Mouse (Mus musculus): ENCODE data around the gene Ahnak. TPM values are rescaled to one million over a fixed set of nuclear protein-coding genes. Genes with fewer than 3 reads are reported as not detected.
A peak's percentile ranks its signal among the peaks of the same experiment; 100 is the strongest.
"Not testable (repeated sequence)": the region's sequence is repeated elsewhere in the genome, so short reads cannot be mapped to it uniquely, and the experiment has no call there.

Ahnak gene
- polyA plus RNA-seq, 1 experiment = 177 TPM

DNA sequence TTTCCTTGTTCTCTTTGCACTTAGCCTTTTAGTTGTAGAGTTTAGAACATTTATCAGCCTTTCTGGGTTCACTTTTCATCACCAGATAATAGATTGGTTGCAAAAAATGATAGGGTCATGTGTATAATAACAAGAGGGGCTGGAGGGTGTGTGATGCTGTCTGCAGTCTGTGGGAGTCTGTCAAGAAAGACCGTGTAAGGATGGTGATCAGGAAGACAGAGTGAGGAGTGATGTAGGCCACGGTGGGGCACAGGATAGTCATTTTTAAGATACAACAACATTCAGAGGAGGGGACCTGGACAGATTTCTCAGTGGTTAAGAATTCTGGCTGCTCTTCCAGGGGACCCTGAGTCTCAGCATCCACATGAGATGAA, 83.1 kb downstream of the Ahnak start:
- Histone ChIP-seq H3K4me3 (ENCODE audit: insufficient read depth, low read depth, low read length) (no peak overlapping the region), H3K4me1 (ENCODE audit: control insufficient read depth, insufficient read depth, insufficient read length, low read length) (peaks cover 52% of the 10 kb centered on the region), H3K27ac (replicated peaks; ENCODE audit: low read depth, low read length) (peak overlapping the region; percentile 95)

DNA sequence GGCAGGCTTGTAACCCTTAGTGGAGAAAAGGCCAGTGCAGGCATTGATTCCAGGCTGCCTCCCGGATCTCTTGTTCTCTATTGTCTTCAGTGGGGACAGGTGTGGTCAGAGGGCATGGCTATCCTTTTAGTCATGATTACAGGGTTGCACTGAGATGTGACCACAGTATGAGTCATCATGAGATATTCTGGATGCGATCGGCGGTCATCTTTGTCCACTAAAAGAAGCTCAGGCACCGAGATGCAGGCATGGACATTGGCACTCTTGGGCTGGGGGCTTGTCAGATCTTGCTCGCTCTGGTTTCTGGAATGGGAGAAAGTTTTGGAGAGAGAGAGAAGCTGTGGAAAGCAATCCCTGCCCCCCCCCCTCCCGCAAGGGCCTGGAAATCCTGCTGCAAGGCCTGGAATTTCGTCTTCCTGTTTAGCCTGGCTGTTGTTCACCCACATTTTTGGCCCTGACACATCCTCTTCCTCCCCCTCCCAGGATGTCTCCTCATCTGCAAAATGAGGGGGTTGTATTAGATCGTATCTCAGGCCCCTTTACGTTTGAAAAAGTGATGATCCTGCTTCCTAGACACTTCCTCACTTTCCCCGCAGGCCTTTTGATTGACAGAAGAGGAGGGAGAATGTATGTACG, 84.8 kb downstream of the Ahnak start:
- peaks cover 52% of the 10 kb centered on the region for H3K4me1 ChIP-seq (ENCODE audit: control insufficient read depth, insufficient read depth, insufficient read length, low read length)

DNA sequence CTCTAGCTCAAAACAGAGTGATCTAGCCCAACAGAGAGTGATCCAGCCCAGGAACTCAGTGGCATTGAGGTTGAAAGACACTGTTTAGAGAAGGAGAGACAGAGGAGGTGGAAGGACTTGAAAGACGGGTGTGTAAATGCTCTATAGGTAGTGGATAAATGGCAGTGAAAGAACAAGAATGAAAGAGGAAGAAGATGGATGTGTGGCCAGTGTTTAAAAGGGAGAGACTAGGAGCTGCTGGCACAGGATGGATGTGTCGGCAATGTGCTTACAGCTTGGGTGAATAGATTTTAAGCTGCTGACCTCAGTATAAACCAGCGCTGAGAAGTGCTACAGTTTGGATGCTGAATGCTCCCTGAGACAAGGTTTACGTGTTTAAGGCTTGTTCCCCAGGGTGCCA, 85.3 kb downstream of the Ahnak start:
- H3K27ac ChIP-seq (replicated peaks; ENCODE audit: low read depth, low read length) = peak overlapping the region; percentile 99

More for the DNA sequence above, 84.8 kb downstream of the Ahnak start:
- H3K27ac ChIP-seq (replicated peaks; ENCODE audit: low read depth, low read length) = peak overlapping the region; percentile 99
- H3K4me3 ChIP-seq (ENCODE audit: insufficient read depth, low read depth, low read length) = no peak overlapping the region

DNA sequence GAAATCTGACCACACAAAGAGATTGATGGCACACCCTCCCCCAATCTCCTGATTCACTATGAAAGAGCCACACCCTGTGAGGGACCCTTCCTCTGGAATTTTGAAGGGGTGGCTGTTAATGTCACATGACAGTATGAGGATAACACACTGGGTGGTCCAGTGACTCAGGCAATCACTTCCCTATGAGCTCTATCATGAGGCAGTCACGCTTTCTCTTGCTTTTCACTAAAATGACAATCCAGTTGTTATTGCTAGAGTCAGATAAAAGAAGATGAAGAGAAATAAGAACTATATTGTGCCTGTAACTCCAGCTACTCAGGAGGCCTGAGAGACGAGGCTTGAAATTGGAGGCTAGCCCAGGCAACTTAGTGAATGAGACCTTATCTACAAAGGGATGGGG, 86.5 kb downstream of the Ahnak start:
- Histone ChIP-seq H3K27ac (replicated peaks; ENCODE audit: low read depth, low read length) (peak overlapping the region; percentile 99), H3K4me3 (ENCODE audit: insufficient read depth, low read depth, low read length) (no peak overlapping the region), H3K4me1 (ENCODE audit: control insufficient read depth, insufficient read depth, insufficient read length, low read length) (peaks cover 52% of the 10 kb centered on the region)

More for the DNA sequence above, 85.3 kb downstream of the Ahnak start:
- H3K4me3 ChIP-seq (ENCODE audit: insufficient read depth, low read depth, low read length) = no peak overlapping the region
- H3K4me1 ChIP-seq (ENCODE audit: control insufficient read depth, insufficient read depth, insufficient read length, low read length) = peaks cover 54% of the 10 kb centered on the region

DNA sequence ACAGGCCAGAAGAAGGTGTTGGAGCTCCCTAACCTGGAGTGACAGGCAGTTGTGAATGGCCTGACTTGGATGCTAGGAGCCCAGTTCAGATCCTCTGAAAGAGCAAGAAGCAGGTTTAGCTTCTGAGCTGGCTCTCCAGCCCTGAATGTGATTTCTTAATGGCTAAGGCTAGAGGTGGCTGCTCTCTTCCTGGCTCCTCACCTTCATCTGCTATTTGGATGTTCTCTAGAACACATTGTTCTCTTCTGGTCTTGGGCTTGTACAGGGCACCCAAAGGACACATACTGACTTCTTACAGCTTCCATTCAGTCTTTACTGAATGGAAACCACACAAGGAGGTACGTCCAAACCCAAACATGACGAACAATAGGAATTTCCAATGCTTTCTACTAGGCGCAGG, 87.0 kb downstream of the Ahnak start:
- no peak overlapping the region for H3K4me3 ChIP-seq (ENCODE audit: insufficient read depth, low read depth, low read length)
- H3K27ac ChIP-seq (replicated peaks; ENCODE audit: low read depth, low read length) = peak overlapping the region; percentile 99
- peaks cover 47% of the 10 kb centered on the region for H3K4me1 ChIP-seq (ENCODE audit: control insufficient read depth, insufficient read depth, insufficient read length, low read length)

DNA sequence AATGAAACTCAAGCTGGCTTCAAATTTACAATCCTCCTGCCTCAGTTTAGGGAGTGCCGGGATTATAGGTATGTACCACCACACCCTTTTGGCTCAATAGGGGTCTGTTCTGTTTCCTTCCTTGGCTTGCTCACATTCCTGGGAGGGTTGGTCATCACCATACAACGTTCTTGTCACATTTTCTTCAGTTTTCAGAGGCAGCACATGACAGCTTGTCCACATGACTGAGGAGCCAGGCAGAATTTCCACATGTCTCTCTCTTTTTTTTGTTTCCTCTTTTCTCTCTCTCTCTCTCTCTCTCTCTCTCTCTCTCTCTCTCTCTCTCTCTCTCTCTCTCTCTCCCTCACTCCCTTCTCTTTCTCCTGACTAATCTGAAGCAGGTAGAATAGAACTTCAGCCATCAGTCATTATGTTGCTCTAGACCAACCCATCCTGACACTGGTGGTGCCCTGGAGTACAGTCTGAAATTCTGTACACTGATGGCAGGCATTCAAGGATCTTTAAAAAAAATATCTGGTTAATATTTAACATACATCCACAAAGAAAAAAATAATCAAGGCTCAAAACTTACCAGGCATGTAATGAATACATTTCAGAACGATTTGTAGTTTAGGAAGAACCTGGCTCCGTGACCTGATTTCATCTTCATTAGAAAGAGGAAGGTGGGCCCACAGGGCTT, 88.0 kb downstream of the Ahnak start:
- H3K27ac ChIP-seq (replicated peaks; ENCODE audit: low read depth, low read length) = peak overlapping the region; percentile 77
- H3K4me3 ChIP-seq (ENCODE audit: insufficient read depth, low read depth, low read length) = no peak overlapping the region
- H3K4me1 ChIP-seq (ENCODE audit: control insufficient read depth, insufficient read depth, insufficient read length, low read length) = peaks cover 40% of the 10 kb centered on the region; the same call in 1 of the 2 replicates

DNA sequence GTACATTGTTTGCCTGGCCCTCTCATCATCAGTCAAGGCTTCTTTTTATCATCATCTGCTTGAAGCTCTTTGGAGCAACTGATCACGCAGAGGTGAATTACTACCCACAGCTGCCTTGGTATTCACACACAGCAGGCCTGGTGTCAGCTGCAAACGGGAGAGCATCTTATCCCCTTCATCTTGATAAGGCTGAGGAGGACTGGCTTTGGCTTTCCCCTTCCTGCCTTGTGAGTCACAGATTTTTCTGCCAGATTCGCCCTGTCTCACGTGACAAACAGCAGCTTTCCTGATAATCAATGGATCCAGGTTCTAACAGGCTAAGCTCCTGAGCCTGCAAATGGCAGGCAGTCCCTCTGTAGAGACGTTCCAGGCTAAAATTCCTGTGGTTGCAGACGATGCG, 90.8 kb downstream of the Ahnak start:
- H3K4me3 ChIP-seq (ENCODE audit: insufficient read depth, low read depth, low read length) = no peak overlapping the region
- peaks cover 24% of the 10 kb centered on the region; the same call in 1 of the 2 replicates for H3K4me1 ChIP-seq (ENCODE audit: control insufficient read depth, insufficient read depth, insufficient read length, low read length)
- peak overlapping the region; percentile 66 for H3K27ac ChIP-seq (replicated peaks; ENCODE audit: low read depth, low read length)

DNA sequence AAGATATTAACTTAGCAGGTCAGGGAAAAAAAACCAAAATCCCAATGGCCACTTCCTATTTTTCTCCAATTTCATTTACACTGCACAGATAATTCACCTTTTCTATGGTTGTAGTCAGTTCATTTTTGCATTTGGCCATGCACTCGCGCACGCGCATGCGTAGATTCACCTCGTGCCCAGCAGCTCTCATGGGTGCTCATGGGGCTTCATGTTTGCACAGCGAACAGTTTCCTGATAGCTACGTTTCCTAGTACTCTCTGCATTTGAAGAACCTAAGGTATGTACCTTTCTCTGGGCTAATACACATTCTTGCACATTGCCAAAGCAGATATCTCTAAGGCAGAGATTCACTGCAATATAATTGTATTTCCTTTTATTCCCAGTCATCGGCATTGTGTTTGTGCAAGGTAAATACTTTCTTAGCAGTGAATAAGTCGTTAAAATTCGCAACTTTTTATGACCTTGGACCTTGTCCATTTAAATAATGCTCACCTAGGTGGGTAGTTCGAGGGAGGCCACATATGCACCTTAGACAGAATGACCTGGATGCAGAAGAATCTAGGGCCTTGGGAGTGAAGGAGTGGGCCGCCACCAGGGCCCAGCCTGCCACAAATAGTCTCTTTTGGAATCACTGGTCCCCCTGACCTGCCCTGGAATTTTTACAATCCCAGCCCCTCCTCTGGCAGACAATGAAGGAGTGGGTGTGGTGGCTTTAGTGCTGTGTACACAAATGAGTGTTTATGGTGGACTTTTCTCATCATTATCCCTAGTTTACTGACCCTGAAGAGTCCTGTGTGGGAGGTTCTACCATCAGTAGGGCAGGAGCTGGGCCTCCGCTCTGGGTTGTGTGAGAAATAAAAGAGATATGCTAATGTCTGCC, 92.5 kb downstream of the Ahnak start:
- Histone ChIP-seq H3K27ac (replicated peaks; ENCODE audit: low read depth, low read length) (peak overlapping the region; percentile 41), H3K4me3 (ENCODE audit: insufficient read depth, low read depth, low read length) (no peak overlapping the region), H3K4me1 (ENCODE audit: control insufficient read depth, insufficient read depth, insufficient read length, low read length) (peaks cover 14% of the 10 kb centered on the region; the same call in 1 of the 2 replicates)

DNA sequence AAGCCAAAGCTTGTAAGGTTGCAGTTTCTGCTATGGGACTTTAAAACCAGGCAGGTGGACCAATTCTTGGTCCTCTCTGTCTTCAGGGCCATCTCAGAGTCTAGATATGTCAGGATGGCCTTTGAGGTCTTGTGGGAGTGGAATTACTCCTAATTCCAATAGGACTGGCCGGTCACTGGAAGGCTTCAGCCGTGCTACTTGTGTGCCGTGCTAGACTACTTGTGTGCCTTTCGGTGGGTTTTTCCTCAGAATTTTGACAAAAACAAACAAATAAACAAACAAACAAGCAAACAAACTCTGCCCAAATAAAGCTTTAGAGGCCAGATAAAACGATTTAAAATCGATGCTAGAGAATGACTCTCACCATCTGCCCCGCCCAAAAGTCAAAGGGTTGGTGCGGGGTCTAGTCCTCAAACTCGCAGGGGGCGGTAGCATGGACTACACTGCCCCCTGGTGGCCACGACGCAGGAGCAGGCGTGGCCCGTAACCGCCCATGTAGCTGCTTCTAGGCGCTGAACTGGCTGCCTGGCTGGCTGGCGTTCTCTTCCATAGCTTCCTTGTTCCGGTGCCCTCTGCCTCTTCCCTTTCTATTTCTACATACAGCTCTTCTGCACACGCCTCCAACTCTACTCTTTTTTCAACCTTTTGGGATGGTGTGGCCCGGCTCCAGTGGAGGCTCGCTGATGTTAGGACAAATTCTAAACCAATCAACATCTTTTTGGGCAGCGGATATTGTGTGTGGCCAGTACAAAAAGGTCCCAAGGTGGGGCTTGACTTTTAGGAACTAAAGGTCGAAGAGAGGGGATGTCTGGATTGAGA, 93.3 kb downstream of the Ahnak start:
- peak overlapping the region; percentile 41 for H3K27ac ChIP-seq (replicated peaks; ENCODE audit: low read depth, low read length)
- H3K4me3 ChIP-seq (ENCODE audit: insufficient read depth, low read depth, low read length) = peak overlapping the region; percentile 29; the same call in 1 of the 2 replicates
- H3K4me1 ChIP-seq (ENCODE audit: control insufficient read depth, insufficient read depth, insufficient read length, low read length) = peaks cover 9% of the 10 kb centered on the region; the same call in 1 of the 2 replicates

DNA sequence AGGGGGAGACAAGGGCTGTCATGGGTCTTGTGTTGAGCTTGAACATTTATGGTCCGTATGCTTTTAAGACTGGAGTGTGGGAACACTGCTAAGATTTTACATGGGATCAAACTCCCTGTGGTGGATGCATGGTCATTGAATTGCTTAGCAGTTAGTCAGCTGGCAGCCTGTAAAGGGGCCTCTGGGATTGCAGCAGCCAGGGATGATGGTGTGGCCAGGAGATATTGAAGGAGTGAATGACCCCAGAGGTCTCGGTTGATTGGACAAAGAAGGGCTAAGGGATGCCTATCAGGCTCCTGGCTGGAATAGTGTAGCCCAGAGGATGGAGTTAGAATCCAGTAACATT, 93.9 kb downstream of the Ahnak start:
- Histone ChIP-seq H3K27ac (replicated peaks; ENCODE audit: low read depth, low read length) (peak overlapping the region; percentile 32; the same call in 1 of the 2 replicates), H3K4me1 (ENCODE audit: control insufficient read depth, insufficient read depth, insufficient read length, low read length) (peaks cover 9% of the 10 kb centered on the region; the same call in 1 of the 2 replicates), H3K4me3 (ENCODE audit: insufficient read depth, low read depth, low read length) (no peak overlapping the region)

DNA sequence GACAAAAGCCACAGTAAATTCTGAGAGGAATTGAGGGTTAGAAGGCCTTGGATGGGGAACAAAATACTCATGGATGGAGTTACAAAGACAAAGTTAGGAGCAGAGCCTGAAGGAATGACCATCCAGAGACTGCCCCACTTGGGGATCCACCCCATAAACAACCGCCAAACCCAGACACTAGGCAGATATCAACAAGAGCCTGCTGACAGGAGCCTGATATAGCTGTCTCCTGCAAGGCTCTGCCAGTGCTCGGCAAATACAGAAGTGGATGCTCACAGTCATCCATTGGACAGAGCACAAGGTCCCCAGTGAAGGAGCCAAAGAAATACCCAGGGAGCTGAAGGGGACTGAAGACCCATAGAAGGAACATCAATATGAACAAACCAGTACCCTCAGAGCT, 94.8 kb downstream of the Ahnak start:
- H3K4me3 ChIP-seq (ENCODE audit: insufficient read depth, low read depth, low read length); H3K27ac ChIP-seq (replicated peaks; ENCODE audit: low read depth, low read length); H3K4me1 ChIP-seq (ENCODE audit: control insufficient read depth, insufficient read depth, insufficient read length, low read length): not testable (repeated sequence)

DNA sequence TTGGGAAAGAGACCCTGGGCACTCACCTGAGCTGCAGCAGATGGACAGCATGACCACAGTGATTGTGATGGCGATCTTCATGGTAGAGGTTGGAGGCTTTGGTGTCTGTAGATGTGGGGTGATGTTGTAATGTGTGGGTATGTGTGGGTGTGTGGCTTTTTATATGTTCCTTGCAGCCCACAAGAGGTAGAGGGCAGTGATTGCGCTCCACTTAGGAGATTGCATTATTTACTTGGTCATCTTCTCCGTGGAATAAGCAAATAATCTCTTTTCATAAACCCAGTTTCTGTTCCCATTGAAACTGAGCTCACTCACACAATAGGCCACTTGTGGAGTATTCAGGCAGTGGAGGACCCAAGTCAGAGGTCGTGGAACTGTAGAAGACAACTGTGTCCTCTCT, 98.7 kb downstream of the Ahnak start, which contains the start of gene Scgb1a1:
Gene Scgb1a1 (minus strand): TSS at position 138 of the 400 bp plus-strand sequence.
- Histone ChIP-seq H3K4me3 (ENCODE audit: insufficient read depth, low read depth, low read length) (no peak within 1 kb of the TSS), H3K4me1 (ENCODE audit: control insufficient read depth, insufficient read depth, insufficient read length, low read length) (no peaks in the 10 kb centered on the region), H3K27ac (replicated peaks; ENCODE audit: low read depth, low read length) (no peak within 1 kb of the TSS)

DNA sequence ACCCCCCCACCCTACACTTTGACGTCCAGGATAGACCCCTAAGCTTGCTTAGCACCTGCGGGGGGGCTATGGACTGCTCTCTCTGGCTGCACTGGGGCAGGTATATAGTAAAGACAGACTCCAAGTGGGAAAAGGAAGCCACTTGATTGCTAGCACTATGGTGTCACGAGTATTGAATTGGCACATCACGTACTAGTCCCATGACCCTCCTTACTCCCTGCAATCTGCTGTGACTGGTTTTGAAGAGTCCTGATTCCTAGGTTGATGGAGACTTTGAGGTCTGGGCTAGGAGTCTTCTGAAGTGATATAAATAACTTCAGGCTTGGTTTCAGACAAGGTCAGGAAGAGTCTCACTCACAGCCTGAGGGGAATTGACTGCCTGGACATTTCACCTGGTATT, 101.1 kb downstream of the Ahnak start:
- Histone ChIP-seq H3K4me1 (ENCODE audit: control insufficient read depth, insufficient read depth, insufficient read length, low read length) (no peaks in the 10 kb centered on the region), H3K4me3 (ENCODE audit: insufficient read depth, low read depth, low read length) (no peak overlapping the region), H3K27ac (replicated peaks; ENCODE audit: low read depth, low read length) (no peak overlapping the region)

DNA sequence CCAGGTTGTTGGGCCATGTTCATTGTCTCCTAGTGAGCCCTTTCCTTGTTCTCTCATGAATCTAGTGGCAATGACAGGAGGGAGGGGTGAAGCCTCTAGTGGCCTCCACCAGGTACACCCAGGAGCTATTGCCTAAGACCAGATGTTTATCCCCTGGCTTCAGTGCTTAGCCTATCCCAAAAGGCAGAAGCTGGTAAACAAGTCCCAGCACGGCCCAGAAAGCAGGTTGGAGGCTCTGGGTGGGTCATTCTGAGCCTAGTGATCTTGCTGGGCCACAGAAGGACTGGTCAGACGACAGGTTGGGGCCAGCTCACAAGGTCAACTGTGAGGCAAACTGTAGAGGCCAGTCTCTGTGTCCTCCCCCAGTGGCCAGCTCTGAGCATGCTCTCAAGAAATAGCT, 101.6 kb downstream of the Ahnak start:
- no peak overlapping the region for H3K27ac ChIP-seq (replicated peaks; ENCODE audit: low read depth, low read length)
- H3K4me1 ChIP-seq (ENCODE audit: control insufficient read depth, insufficient read depth, insufficient read length, low read length) = no peaks in the 10 kb centered on the region
- H3K4me3 ChIP-seq (ENCODE audit: insufficient read depth, low read depth, low read length) = no peak overlapping the region

Data from brown adipose tissue, adult 24 weeks (tissue).